Mouse (Mus musculus) MEL (cell line): ENCODE measurements around the gene Nudt15. TPM values are rescaled to one million over a fixed set of nuclear protein-coding genes. Genes with fewer than 3 reads are reported as not detected.

Source experiments
- DNase-seq: peaks from one replicate; pipeline ENCODE4 v3.0.0; 2011; ENCODE audit warnings: low read depth, low spot score
- H3K27ac ChIP-seq: 2 replicates; pipeline ENCODE4 v1.5.1; 2012; ENCODE audit warnings: low read depth, mild to moderate bottlenecking, control low read depth, low read length, moderate library complexity; ENCODE audit not compliant: control insufficient read depth
- H3K27me3 ChIP-seq, 2 experiments: fragments of 150-350 bp in 1 of 2; sonication (generic) in 1 of 2; 2 replicates each; pipeline ENCODE4 v1.6.1; 2012; ENCODE audit warnings: low read length in 2 of 2, mild to moderate bottlenecking in 2 of 2, improper control_type of control experiment in 1 of 2, moderate library complexity in 1 of 2; ENCODE audit not compliant: insufficient read depth in 2 of 2, control insufficient read depth in 1 of 2
- H3K36me3 ChIP-seq, 2 experiments: 2 replicates each; pipeline ENCODE4 v1.6.1; 2012 to 2014; ENCODE audit warnings: low read length in 2 of 2, improper control_type of control experiment in 1 of 2, inconsistent platforms in 1 of 2, mild to moderate bottlenecking in 1 of 2; ENCODE audit not compliant: insufficient read depth in 2 of 2, control insufficient read depth in 1 of 2
- H3K4me1 ChIP-seq, 2 experiments: fragments of 150-350 bp in 1 of 2; sonication (generic) in 1 of 2; 2 replicates each; pipeline ENCODE4 v1.6.1; 2012; ENCODE audit warnings: low read length in 2 of 2, improper control_type of control experiment in 1 of 2, mild to moderate bottlenecking in 1 of 2; ENCODE audit not compliant: insufficient read depth in 2 of 2, control insufficient read depth in 1 of 2
- H3K4me3 ChIP-seq, 2 experiments: fragments of 150-350 bp in 1 of 2; sonication (generic) in 1 of 2; 2 replicates each; pipeline ENCODE4 v1.5.1; 2012; ENCODE audit warnings: low read depth in 2 of 2, low read length in 2 of 2, mild to moderate bottlenecking in 2 of 2, moderate library complexity in 2 of 2, control low read depth in 1 of 2, improper control_type of control experiment in 1 of 2; ENCODE audit not compliant: control insufficient read depth in 1 of 2, insufficient read depth in 1 of 2
- H3K79me2 ChIP-seq: 2 replicates; pipeline ENCODE4 v1.6.1; 2012; ENCODE audit warnings: mild to moderate bottlenecking, low read length, moderate library complexity; ENCODE audit not compliant: control insufficient read depth, poor library complexity, insufficient read depth
- H3K9ac ChIP-seq: 2 replicates; pipeline ENCODE4 v1.6.1; 2012; ENCODE audit warnings: low read depth, mild to moderate bottlenecking, control low read depth, low read length, moderate library complexity; ENCODE audit not compliant: control insufficient read depth, poor library complexity, severe bottlenecking
- H3K9me3 ChIP-seq: fragments of 150-350 bp; sonication (generic); replicated peaks from 2 replicates; pipeline ENCODE4 v1.6.1; 2012; ENCODE audit warnings: mild to moderate bottlenecking, low read length, improper control_type of control experiment, moderate library complexity; ENCODE audit not compliant: insufficient read depth
- BHLHE40 ChIP-seq: IDR thresholded peaks from 2 replicates; pipeline ENCODE4 v1.6.1; 2012; ENCODE audit warnings: low read depth, mild to moderate bottlenecking, inconsistent platforms, low read length, improper control_type of control experiment, borderline replicate concordance
- CTCF ChIP-seq, 3 experiments: IDR thresholded peaks in 2 of 3; conservative IDR thresholded peaks in 1 of 3; 2 replicates each; pipeline ENCODE4 v1.5.1; 2011 to 2012; ENCODE audit warnings: low read length in 3 of 3, low read depth in 2 of 3, mild to moderate bottlenecking in 2 of 3, improper control_type of control experiment in 1 of 3, inconsistent platforms in 1 of 3, mixed read lengths in 1 of 3, moderate library complexity in 1 of 3; ENCODE audit not compliant: control insufficient read depth in 1 of 3, insufficient read depth in 1 of 3, poor library complexity in 1 of 3, severe bottlenecking in 1 of 3
- ELF1 ChIP-seq: IDR thresholded peaks from 2 replicates; pipeline ENCODE4 v1.6.1; 2014; ENCODE audit warnings: low read depth, mild to moderate bottlenecking, inconsistent platforms, low read length, improper control_type of control experiment, moderate library complexity
- EP300 ChIP-seq, 2 experiments: IDR thresholded peaks; 2 replicates each; pipeline ENCODE4 v1.6.1; 2011; ENCODE audit warnings: improper control_type of control experiment in 2 of 2, low read length in 2 of 2, low read depth in 1 of 2, mild to moderate bottlenecking in 1 of 2
- GABPA ChIP-seq: IDR thresholded peaks from 2 replicates; pipeline ENCODE4 v1.6.1; 2012; ENCODE audit warnings: low read depth, mild to moderate bottlenecking, inconsistent platforms, low read length, improper control_type of control experiment, moderate library complexity
- GATA1 ChIP-seq: IDR thresholded peaks from 2 replicates; pipeline ENCODE4 v1.6.1; 2011; ENCODE audit warnings: low read depth, low read length, improper control_type of control experiment
- HCFC1 ChIP-seq: IDR thresholded peaks from 2 replicates; pipeline ENCODE4 v1.6.1; 2012; ENCODE audit warnings: low read depth, mild to moderate bottlenecking, inconsistent platforms, low read length, improper control_type of control experiment, moderate library complexity
- JUND ChIP-seq: IDR thresholded peaks from 2 replicates; pipeline ENCODE4 v1.6.1; 2011; ENCODE audit warnings: low read depth, mild to moderate bottlenecking, improper control_type of control experiment, low read length
- MYC ChIP-seq: IDR thresholded peaks from 2 replicates; pipeline ENCODE4 v1.6.1; 2011; ENCODE audit warnings: low read depth, mild to moderate bottlenecking, low read length, improper control_type of control experiment, moderate library complexity
- NELFE ChIP-seq: IDR thresholded peaks from 2 replicates; pipeline ENCODE4 v1.6.1; 2011; ENCODE audit warnings: low read depth, low read length, improper control_type of control experiment
- NRF1 ChIP-seq: IDR thresholded peaks from 2 replicates; pipeline ENCODE4 v1.6.1; 2014; ENCODE audit warnings: low read depth, mild to moderate bottlenecking, inconsistent platforms, low read length, improper control_type of control experiment, moderate library complexity; ENCODE audit not compliant: poor library complexity, insufficient read depth, severe bottlenecking
- POLR2A ChIP-seq, 2 experiments: IDR thresholded peaks; 2 replicates each; pipeline ENCODE4 v1.6.1; 2011 to 2012; ENCODE audit warnings: low read length in 2 of 2, mild to moderate bottlenecking in 2 of 2, control low read depth in 1 of 2, improper control_type of control experiment in 1 of 2, low read depth in 1 of 2, moderate library complexity in 1 of 2; ENCODE audit not compliant: control insufficient read depth in 1 of 2, insufficient read depth in 1 of 2, poor library complexity in 1 of 2
- POLR2AphosphoS5 ChIP-seq: IDR thresholded peaks from 2 replicates; pipeline ENCODE4 v1.6.1; 2012; ENCODE audit warnings: low read depth, borderline replicate concordance, mild to moderate bottlenecking, inconsistent platforms, low read length, moderate library complexity, mixed read lengths
- SIN3A ChIP-seq: IDR thresholded peaks from 2 replicates; pipeline ENCODE4 v1.6.1; 2012; ENCODE audit warnings: low read length, improper control_type of control experiment, inconsistent platforms
- TBP ChIP-seq: IDR thresholded peaks from 2 replicates; pipeline ENCODE4 v1.8.0; 2011; ENCODE audit warnings: low read depth, low read length, improper control_type of control experiment
- UBTF ChIP-seq: IDR thresholded peaks from 2 replicates; pipeline ENCODE4 v1.6.1; 2012; ENCODE audit warnings: low read depth, mild to moderate bottlenecking, inconsistent platforms, low read length, improper control_type of control experiment, moderate library complexity, borderline replicate concordance; ENCODE audit not compliant: insufficient read depth
- USF2 ChIP-seq, 2 experiments: IDR thresholded peaks; 2 replicates each; pipeline ENCODE4 v1.6.1; 2011 to 2012; ENCODE audit warnings: improper control_type of control experiment in 2 of 2, low read length in 2 of 2, borderline replicate concordance in 1 of 2, inconsistent platforms in 1 of 2, low read depth in 1 of 2, mild to moderate bottlenecking in 1 of 2; ENCODE audit not compliant: insufficient read depth in 1 of 2
- ZC3H11A ChIP-seq: IDR thresholded peaks from 2 replicates; pipeline ENCODE4 v1.6.1; 2012; ENCODE audit warnings: low read depth, mild to moderate bottlenecking, inconsistent platforms, low read length, improper control_type of control experiment
- polyA plus RNA-seq, 2 experiments: library from polyadenylated mRNA; stranded (reverse) in 1 of 2; unstranded in 1 of 2; fragments of >175 nt in 1 of 2; fragments of >200 nt in 1 of 2; gene quantifications; 2 replicates each; pipeline versions ENCODE4 v1.2.1 to v1.2.4; 2012; ENCODE audit warnings: low replicate concordance in 2 of 2, low read depth in 1 of 2; ENCODE audit not compliant: insufficient read length in 2 of 2, insufficient read depth in 1 of 2, missing spikeins in 1 of 2
- total RNA-seq: library from RNA; depleted of rRNA; stranded (reverse); fragments of 300-350 nt; gene quantifications from 2 replicates; pipeline ENCODE4 v1.2.3, GENCODE M21; 2012

Nudt15 gene
- total and polyA plus RNA-seq, 3 experiments = 8.8 to 12.3 TPM; not detected in 1

DNA sequence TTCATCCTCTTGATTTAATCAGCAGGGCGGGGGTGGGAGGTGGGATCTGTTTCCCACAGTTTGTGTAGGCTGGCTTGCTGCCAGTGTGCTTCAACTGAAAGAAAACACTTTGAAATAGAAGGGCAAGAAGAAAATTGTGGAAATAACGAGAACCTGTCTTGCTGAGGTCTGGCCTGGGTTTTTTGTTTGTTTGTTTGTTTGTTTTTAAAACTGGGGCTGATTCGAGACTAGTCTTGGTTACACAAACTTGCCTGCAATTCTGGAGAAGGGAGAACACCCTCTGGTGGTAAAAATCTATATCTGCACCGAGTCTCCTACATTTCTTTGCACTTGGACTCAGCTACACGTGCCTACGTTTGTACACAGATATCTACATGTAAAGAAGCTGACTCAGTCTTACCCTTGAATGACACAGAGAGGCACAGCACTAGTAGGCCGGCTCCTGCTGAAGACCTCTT, 73.4 kb downstream of the Nudt15 start (continued):
- TF ChIP-seq ELF1 (no peak), EP300 (IDR thresholded peaks at IDR 0.05; ENCODE audit: low read depth in 1 of 2, low read length in 2 of 2) (peak; percentile 62 to 66; a peak in 3 of 4 replicates), MYC (peak; percentile 97), SIN3A (peak; percentile 91), UBTF (no peak), TBP (no peak), POLR2A (IDR thresholded peaks at IDR 0.05; ENCODE audit: control insufficient read depth in 1 of 2, insufficient read depth in 1 of 2, low read depth in 1 of 2, low read length in 2 of 2, poor library complexity in 1 of 2) (no peak), CTCF (IDR thresholded peaks at IDR 0.05 in 2 of 3, conservative IDR thresholded peaks at IDR 0.05 in 1 of 3; ENCODE audit: control insufficient read depth in 1 of 3, insufficient read depth in 1 of 3, low read depth in 2 of 3, low read length in 3 of 3, poor library complexity in 1 of 3, severe bottlenecking in 1 of 3) (peak; percentile 7 to 75 (median 58); a peak in 5 of 6 replicates), HCFC1 (no peak), NRF1 (no peak)

DNA sequence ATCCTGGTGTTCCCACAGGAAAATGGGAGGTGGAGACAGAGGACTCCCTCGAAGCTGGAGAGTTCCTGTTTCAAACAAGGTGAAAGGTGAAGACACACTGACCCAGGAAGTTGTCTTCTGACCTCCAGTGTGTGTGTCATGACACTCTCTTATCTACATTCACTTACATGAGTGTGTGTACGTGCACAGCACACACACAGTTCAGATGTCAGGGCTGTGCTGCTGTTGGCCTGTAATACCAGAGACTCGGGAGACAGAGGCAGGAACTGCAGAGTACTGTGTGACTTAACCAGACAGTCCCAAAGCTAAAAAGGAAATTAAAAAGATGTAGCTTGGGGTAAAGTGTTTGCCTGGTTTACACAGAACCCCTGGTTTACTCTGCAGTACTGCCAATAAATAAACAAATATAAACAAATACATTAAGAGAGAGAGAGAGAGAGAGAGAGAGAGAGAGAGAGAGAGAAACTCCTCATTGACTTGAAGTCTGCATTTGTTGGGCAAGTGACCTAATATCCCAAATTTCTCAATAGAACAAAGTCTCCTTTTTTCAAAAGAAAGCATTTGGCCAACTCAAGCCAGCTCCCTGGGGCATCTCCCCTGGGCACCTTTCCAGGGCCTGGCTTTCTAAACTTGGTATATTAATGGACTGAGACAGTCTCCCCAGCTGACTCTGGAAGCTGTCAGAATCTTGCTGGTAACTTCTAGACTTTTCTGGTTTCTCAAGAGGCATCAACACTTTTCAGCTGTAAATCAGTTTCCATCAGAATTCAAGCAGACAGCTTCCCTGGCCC, 74.2 kb downstream of the Nudt15 start:
- Histone ChIP-seq H3K79me2 (no peaks in the 10 kb centered on the region), H3K4me3 (no peak overlapping the region)
- TF ChIP-seq UBTF = no peak
- TF ChIP-seq POLR2AphosphoS5 = no peak
- TF ChIP-seq JUND = no peak
- no peak for TF ChIP-seq NELFE
- no peak for TF ChIP-seq GATA1
- TF ChIP-seq BHLHE40 = no peak
- TF ChIP-seq GABPA = no peak
- TF ChIP-seq MYC = no peak
- TF ChIP-seq NRF1 = no peak
- TF ChIP-seq, all 39 proteins: peak for 0
- Histone ChIP-seq H3K36me3 (peaks cover 0 to 8% of the 10 kb centered on the region in 2 experiments; a peak in 2 of 4 replicates), H3K27ac (no peak overlapping the region), H3K4me1 (peaks cover 0 to 11% of the 10 kb centered on the region in 2 experiments; a peak in 2 of 4 replicates), H3K9ac (no peak overlapping the region), H3K27me3 (no peaks in the 10 kb centered on the region), H3K9me3 (no peaks in the 10 kb centered on the region)
- peak; percentile 12 for DNase-seq

DNA sequence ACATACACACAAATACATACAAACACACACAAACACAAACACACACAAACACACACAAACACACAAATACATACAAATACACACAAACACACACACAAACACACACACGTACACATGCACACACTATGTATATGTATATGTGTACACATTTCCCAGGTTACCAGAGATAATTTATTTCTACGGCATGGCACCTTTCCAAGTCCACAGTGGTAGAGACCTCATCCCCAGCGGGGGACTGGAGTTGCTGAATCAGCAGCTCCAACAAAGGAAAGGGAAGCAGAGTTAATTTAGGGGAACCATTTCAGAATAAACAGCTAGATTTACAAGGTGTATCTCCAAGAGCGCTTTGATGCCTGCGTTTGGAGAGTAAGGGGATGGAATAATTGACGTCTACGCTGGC, 75.8 kb downstream of the Nudt15 start:
- Histone ChIP-seq H3K4me1 (peaks cover 0 to 11% of the 10 kb centered on the region in 2 experiments; a peak in 2 of 4 replicates), H3K36me3 (peaks cover 0 to 8% of the 10 kb centered on the region in 2 experiments; a peak in 2 of 4 replicates), H3K27me3 (no peaks in the 10 kb centered on the region; a peak in 1 of 4 replicates), H3K9ac (no peak overlapping the region), H3K27ac (no peak overlapping the region)
- DNase-seq = peak; percentile 12
- TF ChIP-seq USF2 (IDR thresholded peaks at IDR 0.05; ENCODE audit: borderline replicate concordance in 1 of 2, insufficient read depth in 1 of 2, low read depth in 1 of 2, low read length in 2 of 2) = no peak
- TF ChIP-seq ZC3H11A = no peak
- TF ChIP-seq, all 39 proteins: peak for 0
- Histone ChIP-seq H3K4me3 (no peak overlapping the region), H3K9me3 (no peaks in the 10 kb centered on the region), H3K79me2 (no peaks in the 10 kb centered on the region)
